Mouse (Mus musculus): ENCODE measurements around the gene Gm815. TPM values are rescaled to one million over a fixed set of nuclear protein-coding genes. Genes with fewer than 3 reads are reported as not detected.
A peak's percentile ranks its signal among the peaks of the same experiment; 100 is the strongest.

Gm815 gene
- not detected in 2 replicates for polyA plus RNA-seq (2014; fragmentation: Nextera tagmentation; extraction: Ambion mirVana)

GRCm38 (mm10) chr19:26885616-26886015 lies at the start of gene Gm815:
TSS of gene Gm815 (plus strand) at chr19:26885881.
- Histone ChIP-seq H3K4me2 (ENCODE audit: low read depth) (no peak within 1 kb of the TSS), H3K4me3 (ENCODE audit: low read depth, low read length) (no peak within 1 kb of the TSS), H3K9ac (ENCODE audit: low read length) (no peak within 1 kb of the TSS), H3K27ac (ENCODE audit: low read depth, low read length) (no peak within 1 kb of the TSS), H3K27me3 (ENCODE audit: control insufficient read depth, insufficient read depth, low read length) (no peaks in the 10 kb centered on the region), H3K4me1 (ENCODE audit: control insufficient read depth, insufficient read depth, low read length) (no peaks in the 10 kb centered on the region), H3K36me3 (ENCODE audit: control insufficient read depth, insufficient read depth, low read length) (no peaks in the 10 kb centered on the region), H3K9me3 (ENCODE audit: control insufficient read depth, low read length) (no peaks in the 10 kb centered on the region)
- no peak for DNase-seq (ENCODE audit: low spot score)
- 86% methylated on average over 6 of the region's 6 CpGs for WGBS
- no peak for ATAC-seq (ENCODE audit: insufficient read depth, low FRiP score, low TSS enrichment)

GRCm38 (mm10) chr19:26837626-26838025 lies 48.1 kb upstream of the Gm815 start:
- H3K36me3 ChIP-seq (ENCODE audit: control insufficient read depth, insufficient read depth, low read length), result no peaks in the 10 kb centered on the region
- no peaks in the 10 kb centered on the region for H3K4me1 ChIP-seq (ENCODE audit: control insufficient read depth, insufficient read depth, low read length)
- WGBS, result 88% methylated on average over 1 of the region's 1 CpGs
- no peak overlapping the region for H3K4me2 ChIP-seq (ENCODE audit: low read depth)
- ATAC-seq (ENCODE audit: insufficient read depth, low FRiP score, low TSS enrichment), result no peak
- H3K27me3 ChIP-seq (ENCODE audit: control insufficient read depth, insufficient read depth, low read length), result no peaks in the 10 kb centered on the region
- H3K9ac ChIP-seq (ENCODE audit: low read length), result no peak overlapping the region
- no peak overlapping the region for H3K27ac ChIP-seq (ENCODE audit: low read depth, low read length)
- no peak for DNase-seq (ENCODE audit: low spot score)
- no peaks in the 10 kb centered on the region for H3K9me3 ChIP-seq (ENCODE audit: control insufficient read depth, low read length)
- H3K4me3 ChIP-seq (ENCODE audit: low read depth, low read length), result no peak overlapping the region

- Histone ChIP-seq H3K4me3 (ENCODE audit: low read depth, low read length) (no peak overlapping the region), H3K4me1 (ENCODE audit: control insufficient read depth, insufficient read depth, low read length) (peaks cover 2% of the 10 kb centered on the region; the same call in 1 of the 2 replicates), H3K27ac (ENCODE audit: low read depth, low read length) (no peak overlapping the region), H3K4me2 (ENCODE audit: low read depth) (no peak overlapping the region), H3K36me3 (ENCODE audit: control insufficient read depth, insufficient read depth, low read length) (no peaks in the 10 kb centered on the region), H3K27me3 (ENCODE audit: control insufficient read depth, insufficient read depth, low read length) (no peaks in the 10 kb centered on the region), H3K9me3 (ENCODE audit: control insufficient read depth, low read length) (no peaks in the 10 kb centered on the region), H3K9ac (ENCODE audit: low read length) (no peak overlapping the region)
- ATAC-seq (ENCODE audit: insufficient read depth, low FRiP score, low TSS enrichment) (no peak), DNase-seq (ENCODE audit: low spot score) (no peak)
- 84% methylated on average over 6 of the region's 6 CpGs for WGBS
These were observed 41.8 kb upstream of the Gm815 start for GRCm38 (mm10) chr19:26843896-26844295.

GRCm38 (mm10) chr19:26844813-26845212 lies 40.9 kb upstream of the Gm815 start:
- H3K9ac ChIP-seq (ENCODE audit: low read length), result no peak overlapping the region
- H3K36me3 ChIP-seq (ENCODE audit: control insufficient read depth, insufficient read depth, low read length), result no peaks in the 10 kb centered on the region
- H3K4me2 ChIP-seq (ENCODE audit: low read depth), result no peak overlapping the region
- peak; percentile 85 for ATAC-seq (ENCODE audit: insufficient read depth, low FRiP score, low TSS enrichment)
- H3K27me3 ChIP-seq (ENCODE audit: control insufficient read depth, insufficient read depth, low read length), result no peaks in the 10 kb centered on the region
- no peaks in the 10 kb centered on the region for H3K9me3 ChIP-seq (ENCODE audit: control insufficient read depth, low read length)
- 2% methylated on average over 8 of the region's 8 CpGs for WGBS
- peak overlapping the region; percentile 42; the same call in 1 of the 2 replicates for H3K27ac ChIP-seq (ENCODE audit: low read depth, low read length)
- DNase-seq (ENCODE audit: low spot score), result peak; percentile 85
- H3K4me1 ChIP-seq (ENCODE audit: control insufficient read depth, insufficient read depth, low read length), result peaks cover 2% of the 10 kb centered on the region; the same call in 1 of the 2 replicates
- no peak overlapping the region for H3K4me3 ChIP-seq (ENCODE audit: low read depth, low read length)

DNA sequence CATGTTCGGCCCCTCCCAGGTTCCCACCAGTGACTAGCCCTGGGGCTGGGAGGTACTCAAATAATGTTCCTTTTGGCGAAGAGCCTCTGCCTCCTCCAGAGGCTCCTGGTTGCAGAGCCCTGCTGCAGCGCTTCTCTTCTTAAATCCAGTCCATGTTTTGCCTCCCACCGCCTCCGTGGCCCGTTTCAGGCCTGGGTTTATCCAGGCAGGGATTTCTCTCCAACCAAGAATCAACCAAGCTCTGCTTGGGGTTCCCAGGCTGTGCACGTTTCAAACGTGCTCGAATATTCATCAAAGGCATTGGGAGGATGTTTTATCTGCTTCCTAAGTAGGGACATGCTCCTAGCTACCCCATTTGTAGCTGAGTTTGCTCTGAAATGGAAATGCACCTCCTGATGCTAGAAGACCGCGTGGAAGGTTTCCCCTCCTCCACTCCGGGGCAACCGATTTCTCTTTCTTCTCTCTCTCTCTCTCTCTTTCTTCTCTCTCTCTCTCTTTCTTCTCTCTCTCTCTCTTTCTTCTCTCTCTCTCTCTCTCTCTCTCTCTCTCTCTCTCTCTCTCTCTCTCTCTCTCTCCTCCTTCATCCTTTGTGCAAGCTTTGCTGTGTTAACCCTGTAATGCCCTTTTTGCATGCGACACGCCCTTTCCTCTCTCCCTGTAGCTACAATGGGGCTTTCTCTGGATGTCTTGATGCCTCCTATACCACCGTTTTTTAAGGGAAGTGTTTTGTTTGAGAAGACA lies 40.2 kb upstream of the Gm815 start:
- peak overlapping the region; percentile 33 for H3K9ac ChIP-seq (ENCODE audit: low read length)
- H3K4me1 ChIP-seq (ENCODE audit: control insufficient read depth, insufficient read depth, low read length), result peaks cover 2% of the 10 kb centered on the region; the same call in 1 of the 2 replicates
- no peaks in the 10 kb centered on the region for H3K9me3 ChIP-seq (ENCODE audit: control insufficient read depth, low read length)
- DNase-seq (ENCODE audit: low spot score) (peak; percentile 97), ATAC-seq (ENCODE audit: insufficient read depth, low FRiP score, low TSS enrichment) (peak; percentile 95)
- no peaks in the 10 kb centered on the region for H3K27me3 ChIP-seq (ENCODE audit: control insufficient read depth, insufficient read depth, low read length)
- H3K4me3 ChIP-seq (ENCODE audit: low read depth, low read length), result peak overlapping the region; percentile 28
- H3K36me3 ChIP-seq (ENCODE audit: control insufficient read depth, insufficient read depth, low read length), result no peaks in the 10 kb centered on the region
- peak overlapping the region; percentile 85 for H3K27ac ChIP-seq (ENCODE audit: low read depth, low read length)
- WGBS, result under 1% methylated on average over 16 of the region's 16 CpGs
- peak overlapping the region; percentile 51 for H3K4me2 ChIP-seq (ENCODE audit: low read depth)

GRCm38 (mm10) chr19:26846017-26846285 lies 39.7 kb upstream of the Gm815 start:
- Histone ChIP-seq H3K9ac (ENCODE audit: low read length) (peak overlapping the region; percentile 33), H3K9me3 (ENCODE audit: control insufficient read depth, low read length) (no peaks in the 10 kb centered on the region), H3K36me3 (ENCODE audit: control insufficient read depth, insufficient read depth, low read length) (no peaks in the 10 kb centered on the region), H3K4me2 (ENCODE audit: low read depth) (peak overlapping the region; percentile 51), H3K27ac (ENCODE audit: low read depth, low read length) (peak overlapping the region; percentile 85), H3K4me3 (ENCODE audit: low read depth, low read length) (peak overlapping the region; percentile 28), H3K27me3 (ENCODE audit: control insufficient read depth, insufficient read depth, low read length) (no peaks in the 10 kb centered on the region), H3K4me1 (ENCODE audit: control insufficient read depth, insufficient read depth, low read length) (peaks cover 2% of the 10 kb centered on the region; the same call in 1 of the 2 replicates)
- no peak for DNase-seq (ENCODE audit: low spot score)
- no peak for ATAC-seq (ENCODE audit: insufficient read depth, low FRiP score, low TSS enrichment)
- WGBS, result 4% methylated on average over 1 of the region's 1 CpGs

DNA sequence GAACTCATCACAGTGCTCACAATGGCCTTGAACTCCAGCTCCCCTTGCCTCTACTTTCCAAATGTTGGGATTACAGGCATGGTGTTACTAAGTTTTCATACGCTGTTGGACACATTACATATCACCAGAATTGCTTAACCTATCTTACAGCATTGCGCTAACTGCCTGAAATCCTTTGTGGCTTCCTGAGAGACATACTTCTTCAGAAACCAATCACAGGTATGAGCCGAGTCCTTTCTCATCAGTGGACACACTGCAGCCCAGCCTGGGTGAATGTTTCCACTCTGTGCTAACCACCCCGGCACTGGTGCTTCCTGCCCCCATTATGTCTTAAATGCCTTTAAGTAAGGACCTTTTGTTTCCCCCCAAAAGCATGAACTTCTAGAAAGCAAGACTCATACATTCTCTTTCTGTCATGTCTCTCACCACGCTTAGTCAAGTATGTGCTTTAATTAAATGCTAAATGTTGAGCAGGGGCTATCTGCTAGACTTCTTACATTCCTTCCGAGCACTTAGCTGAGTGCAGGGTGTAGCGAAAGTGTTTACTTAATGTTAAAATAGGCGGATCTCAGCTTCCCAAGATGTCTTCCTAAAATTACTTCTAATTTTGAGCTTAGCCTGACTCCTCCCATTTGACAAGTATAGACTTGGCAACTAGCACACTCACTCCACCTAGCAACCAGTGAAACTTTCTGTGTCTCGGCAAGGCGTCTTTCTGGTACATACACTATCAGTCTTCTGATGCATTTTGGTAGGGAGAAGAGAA lies 34.5 kb upstream of the Gm815 start:
- H3K4me3 ChIP-seq (ENCODE audit: low read depth, low read length), result no peak overlapping the region
- H3K4me1 ChIP-seq (ENCODE audit: control insufficient read depth, insufficient read depth, low read length), result peaks cover 2% of the 10 kb centered on the region; the same call in 1 of the 2 replicates
- no peak overlapping the region for H3K27ac ChIP-seq (ENCODE audit: low read depth, low read length)
- DNase-seq (ENCODE audit: low spot score) (no peak), ATAC-seq (ENCODE audit: insufficient read depth, low FRiP score, low TSS enrichment) (no peak)
- H3K4me2 ChIP-seq (ENCODE audit: low read depth), result no peak overlapping the region
- H3K9ac ChIP-seq (ENCODE audit: low read length), result no peak overlapping the region
- 81% methylated on average over 10 of the region's 10 CpGs for WGBS
- no peaks in the 10 kb centered on the region for H3K9me3 ChIP-seq (ENCODE audit: control insufficient read depth, low read length)
- H3K36me3 ChIP-seq (ENCODE audit: control insufficient read depth, insufficient read depth, low read length), result no peaks in the 10 kb centered on the region
- H3K27me3 ChIP-seq (ENCODE audit: control insufficient read depth, insufficient read depth, low read length), result no peaks in the 10 kb centered on the region

DNA sequence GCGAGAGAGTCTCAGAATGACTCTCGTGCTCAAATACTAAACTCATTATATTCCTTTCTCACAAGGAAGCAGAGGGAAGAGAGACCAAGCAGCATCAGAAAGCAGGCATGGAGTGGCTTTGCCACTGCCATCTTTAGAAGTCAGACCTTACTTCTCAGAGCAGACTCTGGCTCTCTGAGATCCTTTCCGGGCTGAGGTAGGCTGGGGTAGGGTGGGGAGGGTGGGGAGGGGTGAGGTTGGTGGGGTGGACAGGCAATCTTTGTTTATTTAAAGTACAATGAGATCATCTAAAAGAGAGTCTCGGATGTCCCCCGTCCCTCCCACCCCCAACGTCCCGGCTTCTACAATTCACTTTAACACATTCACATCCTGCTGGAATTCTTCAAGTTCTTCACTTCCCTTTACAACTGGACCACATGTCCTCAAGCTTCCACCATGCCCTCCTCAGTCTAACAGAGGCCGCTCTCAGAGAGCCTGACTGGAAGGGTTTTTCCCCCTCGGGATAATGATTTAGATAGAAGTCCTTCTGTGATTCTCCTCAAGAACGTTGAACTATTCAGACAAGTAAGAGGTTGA lies 33.3 kb upstream of the Gm815 start:
- H3K4me2 ChIP-seq (ENCODE audit: low read depth), result no peak overlapping the region
- WGBS, result 62% methylated on average over 10 of the region's 10 CpGs

More for the DNA sequence above, 33.3 kb upstream of the Gm815 start:
- H3K9me3 ChIP-seq (ENCODE audit: control insufficient read depth, low read length), result no peaks in the 10 kb centered on the region
- no peaks in the 10 kb centered on the region for H3K36me3 ChIP-seq (ENCODE audit: control insufficient read depth, insufficient read depth, low read length)
- ATAC-seq (ENCODE audit: insufficient read depth, low FRiP score, low TSS enrichment) (no peak), DNase-seq (ENCODE audit: low spot score) (no peak)
- no peaks in the 10 kb centered on the region for H3K4me1 ChIP-seq (ENCODE audit: control insufficient read depth, insufficient read depth, low read length)
- H3K27ac ChIP-seq (ENCODE audit: low read depth, low read length), result no peak overlapping the region
- H3K27me3 ChIP-seq (ENCODE audit: control insufficient read depth, insufficient read depth, low read length), result no peaks in the 10 kb centered on the region
- no peak overlapping the region for H3K9ac ChIP-seq (ENCODE audit: low read length)
- no peak overlapping the region for H3K4me3 ChIP-seq (ENCODE audit: low read depth, low read length)
